Mouse (Mus musculus) effector memory CD4-positive, alpha-beta T cell, adult 7 months (primary cell): ENCODE results near the gene Hnf1a. TPM values are rescaled to one million over a fixed set of nuclear protein-coding genes. Genes with fewer than 3 reads are reported as not detected.

Experiments
- polyA plus RNA-seq: library from polyadenylated mRNA; unstranded; fragments of 100-300 nt; shearing (Covaris generic); gene quantifications from one replicate; pipeline ENCODE4 v1.2.1, GENCODE M21; 2017

Hnf1a gene
- not detected for polyA plus RNA-seq

GRCm38 (mm10) chr5:114970824-114971227 lies at the start of gene Hnf1a:
Gene Hnf1a, minus strand, starts transcription at chr5:114971094.

GRCm38 (mm10) chr5:115010577-115011216 lies 39.8 kb upstream of the Hnf1a start, which contains the start of gene Sppl3:
Gene Sppl3, plus strand, starts transcription at chr5:115011137.

GRCm38 (mm10) chr5:114942074-114942765 lies 28.7 kb downstream of the Hnf1a start, which contains the start of gene 2210016L21Rik:
Gene 2210016L21Rik, plus strand, starts transcription at chr5:114942158.

GRCm38 (mm10) chr5:114922998-114923473 lies 47.9 kb downstream of the Hnf1a start, which contains the start of gene Oasl1:
Gene Oasl1, plus strand, starts transcription at chr5:114923240.

Other genes with a start within 250 kb of the Hnf1a start
- 124 TPM for gene Ankrd13a, start 196.4 kb downstream of the Hnf1a start, polyA plus RNA-seq
- gene Git2, start 195.6 kb downstream of the Hnf1a start, polyA plus RNA-seq, result 97.3 TPM
- gene 1500011B03Rik, start 147.6 kb downstream of the Hnf1a start, polyA plus RNA-seq, result 41.1 TPM
- not detected for gene 4930519G04Rik, start 117.4 kb downstream of the Hnf1a start, polyA plus RNA-seq
- gene Gm9936, start 112.4 kb downstream of the Hnf1a start, polyA plus RNA-seq, result not detected
- 19.3 TPM for gene Oasl2, start 74.2 kb downstream of the Hnf1a start, polyA plus RNA-seq
- 8.6 TPM for gene Oasl1, start 47.9 kb downstream of the Hnf1a start, polyA plus RNA-seq
- 24.9 TPM for gene 2210016L21Rik, start 28.9 kb downstream of the Hnf1a start, polyA plus RNA-seq
- 60.2 TPM for gene Sppl3, start 40.0 kb upstream of the Hnf1a start, polyA plus RNA-seq
- 2.4 TPM for gene Gm10401, start 127.2 kb upstream of the Hnf1a start, polyA plus RNA-seq
- 15.6 TPM for gene Acads, start 148.3 kb upstream of the Hnf1a start, polyA plus RNA-seq
- 61.3 TPM for gene Unc119b, start 163.9 kb upstream of the Hnf1a start, polyA plus RNA-seq
- 61.4 TPM for gene Mlec, start 187.1 kb upstream of the Hnf1a start, polyA plus RNA-seq
- gene Cabp1, start 223.3 kb upstream of the Hnf1a start, polyA plus RNA-seq, result not detected